Mouse (Mus musculus): ENCODE data around the gene Camkmt.
A peak's percentile ranks its signal among the peaks of the same experiment; 100 is the strongest.

Camkmt gene

DNA sequence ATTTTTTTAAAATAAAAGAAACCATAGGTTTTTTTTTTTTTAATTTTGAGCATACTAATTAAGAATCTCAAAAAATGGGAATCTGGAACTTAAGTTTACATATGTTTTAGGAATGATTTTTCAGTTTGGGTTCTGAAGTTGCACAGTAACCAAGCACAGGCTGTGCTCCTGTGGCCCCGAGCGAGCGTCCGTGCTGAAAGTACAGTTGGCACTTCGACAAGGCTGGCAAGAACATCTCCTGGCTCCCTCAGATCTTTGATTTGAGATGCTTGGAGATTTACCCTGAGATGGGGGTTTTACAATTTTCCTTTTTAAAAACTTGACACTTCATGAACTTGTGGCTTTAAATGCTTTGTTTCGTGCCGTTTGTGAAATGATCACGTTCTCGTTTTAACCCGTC, 218.7 kb downstream of the Camkmt start:
- DNase-seq = no peak

DNA sequence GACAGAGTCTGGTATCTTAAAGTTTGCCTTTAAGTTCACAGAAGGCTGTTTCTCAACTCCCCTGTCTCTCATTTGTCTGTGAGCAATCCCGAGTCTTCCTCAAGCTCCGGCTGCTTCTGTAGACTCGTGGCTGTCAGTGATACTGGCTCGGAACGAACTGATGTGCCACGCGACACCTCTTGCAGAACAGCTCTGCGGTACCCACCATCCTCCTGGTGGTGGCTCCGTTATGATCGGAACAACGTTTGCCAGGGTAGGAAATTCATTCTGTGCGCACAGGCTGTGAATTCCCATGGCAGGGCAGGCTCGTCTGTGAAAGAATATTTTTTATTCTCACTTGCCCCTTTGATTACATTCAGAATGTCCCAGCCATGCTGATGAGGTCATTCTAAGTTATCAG, 221.0 kb downstream of the Camkmt start:
- DNase-seq = peak; percentile 29

DNA sequence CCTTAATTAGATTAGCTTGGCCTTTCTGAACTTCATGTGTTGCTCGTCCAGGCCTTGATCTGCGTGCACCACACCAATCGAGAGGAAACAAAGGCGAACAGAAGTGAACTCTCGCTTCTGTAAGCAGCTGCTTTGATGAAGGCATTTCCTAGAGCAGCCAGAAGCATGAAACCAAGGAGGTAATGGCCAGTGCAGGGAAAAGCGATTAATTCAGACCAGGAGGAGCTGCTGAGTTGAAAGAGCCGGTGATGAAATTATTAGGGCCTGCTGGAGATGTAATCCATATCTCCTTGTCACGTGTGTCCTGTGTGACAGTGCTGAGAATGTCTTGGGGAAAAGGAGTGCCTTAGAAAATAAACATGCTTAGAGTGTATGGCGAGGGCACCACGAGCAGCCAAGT, 228.0 kb downstream of the Camkmt start:
- DNase-seq = no peak

- DNase-seq = no peak
Observed at GRCm38 (mm10) chr17:85319779-85320300, 229.5 kb downstream of the Camkmt start.

- no peak for DNase-seq
Observed at GRCm38 (mm10) chr17:85328901-85329300, 238.5 kb downstream of the Camkmt start.

DNA sequence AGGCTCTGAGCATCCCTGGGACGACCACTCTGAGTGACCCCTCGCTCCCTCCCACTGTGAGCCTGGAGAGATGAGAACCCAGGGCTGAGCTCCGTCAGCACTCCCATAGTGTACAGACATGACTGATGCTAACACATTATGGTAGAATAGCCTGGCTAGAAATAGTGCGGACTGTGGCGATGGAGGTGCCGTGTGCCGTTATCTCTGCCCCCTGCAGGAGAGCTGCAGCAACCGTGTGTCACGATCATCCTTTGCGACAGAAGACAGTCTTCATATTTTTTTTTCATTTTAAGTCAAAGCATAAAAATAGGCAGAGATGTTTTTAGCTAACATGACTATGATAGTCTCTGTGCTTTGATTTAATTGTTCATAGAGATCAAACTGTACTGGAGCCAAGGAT, 245.1 kb downstream of the Camkmt start:
- no peak for DNase-seq

GRCm38 (mm10) chr17:85337666-85338065, 247.3 kb downstream of the Camkmt start:
- DNase-seq = no peak

DNA sequence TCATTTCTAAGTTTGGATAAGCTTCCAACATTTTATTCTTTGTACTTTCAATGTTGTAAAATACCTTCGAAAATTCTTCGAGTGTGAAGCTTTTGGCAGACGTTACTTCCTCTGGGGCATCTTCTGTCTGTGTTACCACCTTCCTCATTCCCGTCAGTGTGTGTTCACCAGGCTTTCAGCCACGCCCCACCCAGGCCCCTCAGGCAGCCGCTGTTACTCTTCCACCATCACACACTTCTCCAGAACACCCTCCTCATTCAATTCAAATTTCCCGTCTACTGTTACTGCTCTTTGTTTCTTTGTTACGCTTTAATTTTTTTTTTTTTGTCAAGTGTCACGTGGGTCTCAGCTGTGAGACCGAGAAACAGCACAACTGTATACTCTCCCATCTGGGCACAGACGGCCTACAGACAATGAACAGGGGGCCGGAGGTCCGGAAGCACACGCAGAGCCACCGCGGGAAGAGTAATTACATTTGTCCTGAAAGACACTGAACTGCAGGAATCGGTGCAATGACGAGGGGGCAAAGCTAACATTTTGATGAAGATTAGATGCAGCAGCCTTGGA, 250.9 kb downstream of the Camkmt start:
- no peak for DNase-seq

- no peak for DNase-seq
Observed at GRCm38 (mm10) chr17:85342471-85342870, 252.1 kb downstream of the Camkmt start.

DNA sequence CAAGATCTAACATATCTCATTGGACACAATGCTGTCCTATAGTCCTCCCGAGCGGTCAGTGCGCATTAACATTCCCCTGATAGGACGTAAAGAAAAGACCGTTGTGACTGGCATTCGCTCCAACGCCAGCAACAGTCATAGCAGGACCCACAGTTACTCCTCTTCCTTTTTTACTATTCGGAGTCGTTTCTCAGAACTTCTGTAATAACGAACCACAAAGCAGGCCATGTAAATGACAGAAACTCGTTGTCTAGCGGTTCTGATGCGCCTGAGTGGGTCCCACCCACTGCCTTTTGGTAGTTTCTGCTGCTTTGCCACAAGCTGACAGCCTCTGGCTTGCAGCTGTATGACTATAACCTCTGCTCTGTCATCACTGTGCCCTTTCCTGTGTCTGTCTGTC, 253.1 kb downstream of the Camkmt start:
- no peak for DNase-seq

DNA sequence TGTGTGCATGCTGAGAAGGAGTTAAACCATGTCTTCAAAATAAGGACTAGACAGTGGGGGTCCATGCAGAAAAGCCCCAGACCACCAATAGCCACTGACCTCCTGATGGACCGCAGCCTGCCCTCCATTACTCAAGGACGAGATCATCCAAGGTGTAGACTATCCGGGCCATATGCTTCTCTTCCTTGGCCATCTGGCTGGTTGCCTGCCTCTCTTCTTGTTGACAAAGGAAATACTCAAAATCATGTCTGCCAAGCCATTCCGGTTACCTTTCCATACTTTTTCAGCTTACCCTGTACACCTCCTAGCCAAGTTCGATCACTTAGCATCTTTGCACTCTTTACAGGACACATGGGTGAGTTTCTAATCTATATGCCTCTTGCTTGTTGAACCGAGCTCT, 256.3 kb downstream of the Camkmt start:
- no peak for DNase-seq

GRCm38 (mm10) chr17:85349331-85349935, 259.1 kb downstream of the Camkmt start:
- no peak for DNase-seq

DNA sequence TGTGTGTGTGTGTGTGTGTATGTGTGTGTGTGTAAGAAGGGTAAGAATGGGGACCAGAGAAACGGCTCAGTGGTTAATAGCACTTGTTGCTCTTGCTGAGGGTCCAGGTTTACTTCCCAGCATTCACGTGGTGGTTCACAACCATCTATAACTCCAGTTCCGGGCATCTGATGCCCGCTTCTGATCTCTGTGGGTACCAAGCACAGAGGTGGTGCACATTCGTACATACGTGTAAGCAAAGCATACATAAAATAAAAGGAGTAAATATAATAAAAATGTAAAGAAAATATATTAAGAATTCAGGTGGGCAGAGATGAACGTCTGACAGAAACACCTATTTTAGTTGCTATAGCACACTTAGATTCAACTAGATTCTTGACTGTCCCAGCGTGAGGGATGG, 260.9 kb downstream of the Camkmt start:
- DNase-seq = no peak

DNA sequence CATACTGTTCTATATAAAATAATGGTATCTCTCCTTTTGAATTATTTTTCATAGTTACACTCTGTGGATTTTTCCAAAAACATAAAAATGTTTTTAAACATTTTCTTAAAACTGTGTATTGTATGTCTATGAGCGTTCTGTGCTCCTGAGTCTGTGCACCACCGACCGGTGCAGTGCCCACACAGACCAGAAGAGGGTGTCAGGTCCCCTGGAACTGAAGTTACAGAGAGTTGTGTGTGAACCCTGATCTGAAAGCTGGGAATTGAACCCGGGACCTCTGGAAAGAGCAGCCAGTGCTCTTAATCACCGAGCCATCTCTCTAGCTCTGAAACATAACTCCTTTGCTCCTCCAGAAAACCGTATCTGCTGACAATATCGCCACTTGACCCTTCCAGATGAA, 262.4 kb downstream of the Camkmt start:
- DNase-seq = no peak

- no peak for DNase-seq
Observed at GRCm38 (mm10) chr17:85353191-85353590, 262.8 kb downstream of the Camkmt start.

DNA sequence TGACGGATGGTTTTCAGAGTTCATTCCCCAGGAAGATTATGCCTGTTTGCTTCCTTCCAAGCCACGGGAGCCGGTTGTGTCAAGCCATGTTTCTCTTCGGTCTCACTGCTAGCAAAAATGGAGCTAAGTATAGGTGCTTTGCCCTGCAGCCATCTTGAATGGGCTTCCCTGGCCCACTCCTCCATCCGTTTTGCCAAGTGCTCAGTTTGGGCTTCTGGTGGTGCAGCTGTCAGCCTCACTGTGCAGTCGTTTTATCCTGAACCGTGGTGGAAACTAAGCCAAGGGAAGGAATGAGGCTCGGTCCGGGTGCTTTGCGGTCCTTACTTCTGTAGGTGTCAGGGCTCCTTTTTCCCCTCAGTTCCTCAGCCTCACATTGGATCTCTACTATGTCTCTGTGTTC, 263.3 kb downstream of the Camkmt start:
- DNase-seq = no peak

DNA sequence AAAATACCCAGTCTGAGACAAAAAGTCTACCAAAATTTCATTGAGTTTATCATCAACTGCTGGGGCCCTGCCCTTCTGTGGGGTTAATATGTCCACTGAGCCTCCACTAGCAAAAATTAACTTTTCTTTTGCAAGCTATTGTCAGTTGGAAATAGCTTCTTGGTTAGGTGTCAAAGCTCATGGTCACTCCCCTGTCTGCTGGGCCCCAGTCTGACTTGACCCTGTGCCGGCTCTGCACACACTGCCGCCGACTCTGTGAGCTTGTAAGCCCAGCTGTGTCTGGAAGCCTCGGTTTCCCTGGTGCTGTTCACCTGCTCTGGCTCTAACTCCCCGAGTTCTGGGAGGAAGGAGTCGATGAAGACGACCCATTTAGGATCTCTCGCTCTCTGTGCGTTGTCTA, 265.0 kb downstream of the Camkmt start:
- no peak for DNase-seq

DNA sequence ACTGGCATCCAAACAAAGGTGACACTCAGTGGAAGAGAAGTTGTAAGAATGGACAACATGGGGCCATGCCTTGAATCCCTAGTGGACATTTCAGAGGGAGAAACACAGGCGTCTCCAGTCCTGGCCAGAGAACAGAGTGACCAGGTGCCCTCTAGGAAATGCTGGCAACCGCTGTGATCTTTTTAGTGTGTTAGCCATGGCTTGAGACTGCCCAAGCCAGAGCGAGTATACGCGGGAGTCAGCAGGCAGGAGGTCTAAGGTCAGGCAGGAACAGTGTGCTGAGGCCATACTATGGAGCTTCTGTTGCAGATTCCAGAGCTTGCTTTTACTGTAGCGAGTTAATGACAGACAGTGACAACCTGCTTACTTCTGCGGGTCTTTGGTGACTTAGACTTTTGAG, 270.7 kb downstream of the Camkmt start:
- DNase-seq = no peak

- no peak for DNase-seq
Observed at GRCm38 (mm10) chr17:85367319-85367718, 277.0 kb downstream of the Camkmt start.

DNA sequence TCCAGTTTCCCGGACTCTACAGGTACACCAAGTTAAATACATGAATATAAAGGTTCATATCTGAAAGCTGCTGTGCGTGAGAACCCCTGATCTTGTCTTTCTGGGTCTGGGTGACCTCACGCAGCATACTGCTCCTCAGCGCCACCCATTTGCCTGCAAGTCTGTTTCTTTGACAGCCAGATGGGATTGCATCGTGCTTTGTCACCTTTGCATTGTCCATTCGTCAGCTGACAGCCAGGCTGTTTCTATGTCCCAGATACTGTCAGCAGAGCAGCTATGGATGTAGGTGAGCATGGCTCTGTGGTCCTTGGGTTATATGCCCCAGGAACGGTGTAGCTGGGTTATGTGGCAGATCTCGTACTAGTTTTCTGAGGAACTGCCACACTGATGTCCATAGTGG, 278.4 kb downstream of the Camkmt start:
- no peak for DNase-seq

DNA sequence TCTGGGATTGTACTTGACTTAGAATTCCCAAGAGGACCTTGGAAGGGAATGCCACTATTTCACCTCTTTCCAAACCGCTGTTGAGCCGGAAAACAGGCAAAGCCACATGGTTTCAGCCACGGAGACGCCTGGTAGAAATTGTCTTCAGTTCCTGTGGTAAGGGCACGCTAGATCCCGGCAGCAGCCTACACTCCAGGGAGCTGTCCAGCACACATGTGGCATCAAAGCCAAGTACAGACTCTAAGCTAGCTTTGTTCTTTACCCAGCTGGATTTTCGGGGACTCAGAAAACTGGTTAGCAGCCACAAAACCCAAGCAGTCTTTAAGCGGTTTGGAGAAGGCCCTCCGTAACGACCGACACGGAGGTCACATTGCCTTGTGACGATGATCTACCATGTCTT, 281.7 kb downstream of the Camkmt start:
- DNase-seq = no peak

- DNase-seq = no peak
Observed at GRCm38 (mm10) chr17:85372523-85372922, 282.2 kb downstream of the Camkmt start.

GRCm38 (mm10) chr17:85374100-85374833, 283.9 kb downstream of the Camkmt start:
- no peak for DNase-seq

DNA sequence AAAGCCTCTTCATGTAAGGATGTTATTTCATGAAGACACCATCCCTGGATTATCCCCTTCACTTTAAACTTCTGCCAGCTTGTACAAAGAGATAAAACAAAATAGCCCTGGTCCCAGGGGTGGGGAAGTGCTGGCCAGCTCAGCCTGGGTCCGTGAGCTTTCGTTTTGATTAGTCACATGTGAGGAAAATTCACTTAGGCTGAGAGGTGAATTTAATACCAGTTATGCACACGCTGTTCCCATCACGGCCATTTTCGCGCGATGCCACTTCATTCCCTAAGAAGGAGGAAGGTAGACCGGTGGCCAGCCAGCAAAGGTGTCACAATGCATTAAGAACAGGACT, 284.5 kb downstream of the Camkmt start:
- DNase-seq = no peak

DNA sequence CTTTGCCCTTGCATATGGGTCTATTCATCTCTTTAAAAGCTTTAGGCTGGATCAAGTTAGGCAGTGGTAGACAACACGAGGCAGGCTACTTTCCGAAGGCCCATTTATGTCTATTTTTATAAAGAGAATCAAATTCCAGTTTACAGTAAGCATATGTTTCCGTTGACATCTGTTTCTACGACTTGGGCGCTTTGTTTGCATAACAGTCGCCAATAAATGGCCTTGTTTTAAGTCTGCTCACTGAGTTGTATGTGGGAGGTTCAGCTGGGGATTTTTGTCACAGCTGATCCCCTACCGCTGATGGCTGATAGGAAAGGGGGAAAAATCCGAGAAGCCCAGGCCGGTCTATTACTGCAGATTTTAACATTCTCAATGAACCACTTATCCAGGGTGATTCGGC, 285.2 kb downstream of the Camkmt start:
- DNase-seq = no peak

Data from right cerebral cortex, postnatal 25 days (tissue).